Mouse (Mus musculus) liver, adult 2 months (tissue): ENCODE measurements at regions not wholly inside any gene's neighbourhood (a gene's known extent, or its start where the extent isn't known, plus 50 kb on each side); places are given as distances from the start of the nearest gene placed in this dataset.

Source experiments
- DNase-seq: peaks from one replicate; pipeline ENCODE4 v3.0.0-alpha.2; 2011; ENCODE audit warnings: low read depth, low spot score; ENCODE audit errors: extremely low read depth
- H3K27ac ChIP-seq: fragments of 200-500 bp; replicated peaks from 2 replicates; pipeline ENCODE4 v1.5.1; 2012; ENCODE audit warnings: low read depth, mild to moderate bottlenecking, control low read depth, inconsistent platforms, low read length; ENCODE audit not compliant: insufficient read depth
- H3K27me3 ChIP-seq: fragments of 200-500 bp; 2 replicates; pipeline ENCODE4 v1.6.1; 2012; ENCODE audit warnings: mild to moderate bottlenecking, moderate library complexity, low read length, inconsistent platforms; ENCODE audit not compliant: control insufficient read depth, insufficient read depth
- H3K36me3 ChIP-seq: fragments of 200-500 bp; 2 replicates; pipeline ENCODE4 v1.6.1; 2012; ENCODE audit warnings: low read length, inconsistent platforms; ENCODE audit not compliant: control insufficient read depth, insufficient read depth
- H3K4me1 ChIP-seq: fragments of 200-500 bp; 2 replicates; pipeline ENCODE4 v1.6.1; 2011; ENCODE audit warnings: low read length; ENCODE audit not compliant: control insufficient read depth, insufficient read depth
- H3K4me3 ChIP-seq: fragments of 200-500 bp; 2 replicates; pipeline ENCODE4 v1.5.1; 2011; ENCODE audit warnings: low read depth, mild to moderate bottlenecking, control low read depth, low read length, moderate library complexity; ENCODE audit not compliant: insufficient read depth
- H3K79me2 ChIP-seq: fragments of 200-500 bp; 2 replicates; pipeline ENCODE4 v1.6.1; 2012; ENCODE audit warnings: inconsistent platforms, mild to moderate bottlenecking, low read length, moderate library complexity; ENCODE audit not compliant: control insufficient read depth, insufficient read depth
- H3K9ac ChIP-seq: fragments of 200-500 bp; 2 replicates; pipeline ENCODE4 v1.6.1; 2012; ENCODE audit warnings: low read depth, mild to moderate bottlenecking, control low read depth, inconsistent platforms, low read length
- CTCF ChIP-seq: fragments of 200-500 bp; IDR thresholded peaks from 2 replicates; pipeline ENCODE4 v1.5.1; 2011; ENCODE audit warnings: low read depth, low read length, control low read depth
- POLR2A ChIP-seq: fragments of 200-500 bp; IDR thresholded peaks from 2 replicates; pipeline ENCODE4 v1.6.1; 2011; ENCODE audit warnings: low read length, control low read depth; ENCODE audit not compliant: insufficient read depth; ENCODE audit errors: extremely low read depth
- WGBS: fragments of 180-500 bp; shearing (Covaris S2); methylation state at CpG from one replicate; pipeline ENCODE4 v1.1.7; 2018; 5-methylcytosine and 5-hydroxymethylcytosine counted together

DNA sequence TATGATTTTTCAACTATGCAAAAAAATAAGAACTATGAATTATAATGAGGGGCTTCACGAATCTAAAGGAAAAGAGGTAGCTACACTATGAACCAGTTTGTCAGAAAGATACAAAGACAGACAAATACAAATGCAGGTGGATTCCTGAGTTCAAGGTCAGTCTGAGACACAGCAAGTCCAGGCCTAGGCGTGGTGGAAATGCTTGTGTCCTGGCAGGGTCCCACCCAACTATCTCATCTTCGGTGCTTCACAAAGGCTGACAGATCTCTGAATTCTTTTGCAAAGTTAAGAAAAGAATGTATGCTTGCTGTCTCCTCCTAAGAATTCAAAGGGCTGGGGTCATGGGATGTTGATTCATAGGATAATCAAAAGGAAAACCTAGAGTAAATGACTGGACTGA, 132.9 kb upstream of the Abca1 start:
- H3K79me2 ChIP-seq: no peaks in the 10 kb centered on the region
- TF ChIP-seq CTCF (no peak), POLR2A (no peak)
- WGBS: 98% methylated on average over 3 of the region's 3 CpGs
- no peaks in the 10 kb centered on the region for H3K4me1 ChIP-seq
- DNase-seq: no peak
- no peaks in the 10 kb centered on the region for H3K27me3 ChIP-seq
- no peak overlapping the region for H3K9ac ChIP-seq
- H3K36me3 ChIP-seq: no peaks in the 10 kb centered on the region
- H3K27ac ChIP-seq: no peak overlapping the region
- no peak overlapping the region for H3K4me3 ChIP-seq

DNA sequence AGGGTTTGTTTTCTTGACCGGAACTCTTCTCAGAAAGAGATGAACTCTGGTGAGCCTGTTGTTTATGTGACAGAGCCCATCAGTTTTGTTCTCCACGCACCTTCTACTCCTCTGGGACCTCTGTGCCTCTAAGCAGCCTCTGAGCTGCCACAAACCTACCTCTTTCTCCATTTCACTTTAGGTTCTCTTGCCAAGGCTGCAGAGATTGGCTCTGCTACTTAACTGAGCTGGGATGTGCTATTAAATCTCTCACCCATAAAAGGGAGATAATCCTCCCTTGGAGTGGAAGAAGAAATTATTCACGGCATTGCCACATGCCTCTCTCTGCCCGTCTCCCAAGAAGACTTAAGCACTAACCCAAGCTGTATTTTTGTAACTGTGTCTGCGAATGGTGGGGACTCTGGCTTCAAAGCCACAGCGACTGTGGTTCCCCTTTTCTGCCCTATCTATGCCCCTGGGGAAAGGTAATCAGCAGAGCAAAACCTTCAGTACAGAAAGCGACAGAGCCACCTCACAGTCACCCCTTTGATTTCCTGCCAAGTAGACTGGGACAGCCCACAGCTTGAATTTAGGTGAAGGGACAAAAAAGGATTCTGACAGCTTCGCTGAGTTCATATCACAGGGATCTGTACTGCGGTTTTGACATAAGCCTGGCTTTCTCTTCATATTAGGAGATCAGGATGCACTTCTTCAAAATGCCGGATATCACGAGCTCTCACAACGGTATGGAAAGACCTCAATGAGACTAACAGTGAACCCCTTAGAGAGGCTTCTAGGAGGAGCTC, 118.2 kb upstream of the Abca1 start:
- Histone ChIP-seq H3K27me3 (no peaks in the 10 kb centered on the region), H3K36me3 (no peaks in the 10 kb centered on the region), H3K27ac (peak overlapping the region; percentile 35; the same call in 1 of the 2 replicates), H3K4me3 (no peak overlapping the region), H3K9ac (no peak overlapping the region), H3K4me1 (peaks cover 9% of the 10 kb centered on the region), H3K79me2 (no peaks in the 10 kb centered on the region)
- WGBS: 34% methylated on average over 12 of the region's 12 CpGs
- peak; percentile 77 for DNase-seq
- TF ChIP-seq POLR2A: no peak
- no peak for TF ChIP-seq CTCF

DNA sequence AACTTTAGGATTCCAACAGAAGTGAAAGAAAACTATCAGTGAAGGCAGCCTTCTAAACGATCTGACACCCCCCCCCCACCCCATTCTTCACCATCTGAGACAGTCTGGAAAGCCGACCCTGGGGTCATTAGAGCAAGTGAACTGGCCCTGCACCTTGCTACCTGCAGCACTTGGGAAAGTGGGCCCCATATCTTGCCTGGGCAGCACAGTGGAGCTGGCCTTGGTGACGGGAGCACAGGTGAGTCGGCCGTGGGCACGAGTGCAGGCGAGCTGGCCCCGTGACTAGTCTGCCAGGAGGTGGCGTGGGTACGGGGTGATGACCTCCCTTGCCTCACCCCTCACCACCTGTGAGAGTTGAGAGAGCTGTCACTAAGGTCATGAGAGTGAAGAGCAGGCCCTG, 110.7 kb upstream of the Abca1 start:
- no peaks in the 10 kb centered on the region for H3K4me1 ChIP-seq
- H3K27me3 ChIP-seq: no peaks in the 10 kb centered on the region
- WGBS: 90% methylated on average over 10 of the region's 10 CpGs
- no peaks in the 10 kb centered on the region for H3K36me3 ChIP-seq
- no peak overlapping the region for H3K27ac ChIP-seq
- TF ChIP-seq CTCF: no peak
- no peak for TF ChIP-seq POLR2A
- H3K9ac ChIP-seq: no peak overlapping the region
- no peak overlapping the region for H3K4me3 ChIP-seq
- no peaks in the 10 kb centered on the region for H3K79me2 ChIP-seq
- DNase-seq: no peak

DNA sequence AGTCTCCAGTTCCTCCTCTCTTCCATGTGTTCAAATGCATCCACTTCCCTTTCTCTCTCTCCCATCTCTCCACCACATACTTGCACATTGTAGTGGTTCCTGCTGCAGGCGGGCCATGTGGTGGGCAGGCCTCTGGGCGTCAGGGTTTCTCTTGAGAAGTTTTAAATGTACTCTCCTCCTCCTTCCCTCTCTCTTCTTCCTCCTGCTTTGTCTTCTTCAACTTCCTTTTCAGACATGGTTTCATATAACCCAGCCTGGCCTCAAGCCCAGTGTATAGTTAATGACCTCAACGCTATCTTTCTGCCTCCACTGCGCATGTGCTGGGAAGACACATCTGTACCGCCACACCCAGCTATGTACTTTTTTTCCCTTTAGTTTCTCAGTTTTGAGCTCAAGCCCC, 110.3 kb upstream of the Abca1 start:
- no peaks in the 10 kb centered on the region for H3K36me3 ChIP-seq
- no peaks in the 10 kb centered on the region for H3K27me3 ChIP-seq
- WGBS: 78% methylated on average over 5 of the region's 5 CpGs
- no peak overlapping the region for H3K4me3 ChIP-seq
- H3K79me2 ChIP-seq: no peaks in the 10 kb centered on the region
- H3K27ac ChIP-seq: no peak overlapping the region
- TF ChIP-seq CTCF (no peak), POLR2A (no peak)
- H3K4me1 ChIP-seq: no peaks in the 10 kb centered on the region
- no peak overlapping the region for H3K9ac ChIP-seq
- DNase-seq: peak; percentile 44

DNA sequence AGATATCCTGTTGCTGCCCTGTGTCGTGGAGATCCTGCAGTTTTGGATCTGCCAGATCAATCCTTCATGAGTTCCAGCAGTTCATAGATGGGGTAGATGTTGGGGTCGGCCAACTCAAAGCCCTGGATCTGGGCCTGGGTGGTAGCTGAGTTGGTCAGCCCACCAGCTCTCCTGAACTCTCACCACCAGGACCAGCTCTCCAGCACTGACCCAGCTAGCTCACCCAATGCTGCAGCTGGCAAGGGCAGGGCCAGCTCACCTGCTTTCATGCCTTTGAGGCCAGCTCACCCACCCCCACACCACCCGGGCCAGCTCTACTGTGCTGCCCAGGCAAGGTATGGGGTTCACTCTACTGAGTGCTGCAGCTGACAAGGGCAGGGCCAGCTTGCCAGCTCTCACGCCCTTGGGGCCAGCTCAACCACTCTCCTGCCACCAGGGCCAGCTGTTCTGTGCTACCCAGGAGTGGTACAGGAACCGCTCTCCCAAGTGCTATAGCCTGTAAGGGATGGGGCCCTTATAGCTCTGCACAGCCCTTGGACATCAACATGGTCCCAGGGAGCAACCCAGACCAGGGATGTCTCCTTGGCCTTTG, 109.7 kb upstream of the Abca1 start:
- DNase-seq: peak; percentile 63
- no peak for TF ChIP-seq CTCF
- H3K9ac ChIP-seq: no peak overlapping the region
- H3K27me3 ChIP-seq: no peaks in the 10 kb centered on the region
- no peaks in the 10 kb centered on the region for H3K79me2 ChIP-seq
- no peaks in the 10 kb centered on the region for H3K36me3 ChIP-seq
- H3K4me1 ChIP-seq: no peaks in the 10 kb centered on the region
- no peak overlapping the region for H3K27ac ChIP-seq
- no peak overlapping the region for H3K4me3 ChIP-seq
- WGBS: 47% methylated on average over 5 of the region's 5 CpGs

DNA sequence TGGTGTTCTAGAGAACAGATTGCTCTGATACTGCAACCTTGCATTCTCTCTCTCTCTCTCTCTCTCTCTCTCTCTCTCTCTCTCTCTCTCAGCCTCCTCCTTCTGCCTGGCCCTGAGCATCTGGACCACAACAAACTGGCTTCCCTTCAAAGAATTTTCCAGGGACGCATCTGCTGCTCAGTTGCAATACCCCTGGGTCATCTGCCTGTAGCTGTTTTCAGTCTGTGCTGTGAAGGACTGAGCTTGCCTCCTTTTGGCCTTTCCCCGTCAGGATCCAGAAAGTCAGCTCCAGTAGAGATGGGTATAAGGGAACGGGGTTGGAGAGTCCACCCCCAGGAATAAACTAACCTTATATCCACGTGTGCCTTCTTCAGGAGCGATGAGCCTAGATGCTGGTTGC, 105.2 kb upstream of the Abca1 start:
- no peak overlapping the region for H3K27ac ChIP-seq
- TF ChIP-seq CTCF: no peak
- no peak for TF ChIP-seq POLR2A
- peaks cover 11% of the 10 kb centered on the region for H3K4me1 ChIP-seq
- 92% methylated on average over 5 of the region's 5 CpGs for WGBS
- no peaks in the 10 kb centered on the region for H3K79me2 ChIP-seq
- H3K36me3 ChIP-seq: no peaks in the 10 kb centered on the region
- DNase-seq: no peak
- no peaks in the 10 kb centered on the region for H3K27me3 ChIP-seq
- no peak overlapping the region for H3K9ac ChIP-seq
- H3K4me3 ChIP-seq: no peak overlapping the region
